Mouse (Mus musculus): Measurements from ENCODE around the gene Ccdc105.

Ccdc105 gene

GRCm38 (mm10) chr10:78715156-78715555 lies 37.7 kb downstream of the Ccdc105 start:
- DNase-seq, result no peak

DNA sequence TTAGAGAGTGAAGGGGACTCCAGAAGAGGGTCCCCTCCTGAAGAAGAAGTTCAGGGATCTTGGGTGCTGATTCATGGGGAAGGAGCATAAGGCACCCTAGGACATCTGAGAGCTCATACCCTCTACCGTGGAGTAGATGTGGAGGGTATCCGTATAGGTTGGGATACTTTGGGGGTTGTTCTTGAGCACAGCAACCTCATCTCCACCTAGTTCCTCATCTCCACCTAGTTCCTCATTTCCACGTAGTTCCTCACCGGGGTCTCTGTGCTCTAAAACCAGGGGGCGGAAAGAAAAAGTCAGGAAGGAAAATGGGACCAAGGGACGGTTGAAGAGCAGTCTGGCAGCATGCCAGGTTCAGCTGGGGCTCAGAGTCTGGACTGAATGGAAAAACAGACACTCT lies 38.7 kb downstream of the Ccdc105 start:
- no peak for DNase-seq

DNA sequence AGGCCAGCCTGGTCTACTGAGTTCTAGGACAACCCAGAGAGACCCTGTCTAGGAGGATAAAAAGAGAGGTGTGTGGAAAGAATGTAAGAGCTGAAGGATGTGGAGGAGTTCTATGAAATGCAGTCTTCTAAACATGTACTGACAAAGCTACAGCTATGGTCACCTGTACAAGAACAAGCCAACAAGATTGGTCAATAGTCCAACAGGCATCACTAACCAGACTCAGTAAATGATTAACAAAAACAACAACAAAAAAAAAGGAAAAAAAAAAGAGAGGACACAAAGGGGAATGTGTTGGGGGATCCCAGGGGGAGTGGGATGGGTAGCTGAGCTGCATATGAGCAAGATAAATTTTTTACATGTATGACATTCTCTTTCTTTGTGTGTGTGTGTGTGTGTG lies 42.2 kb downstream of the Ccdc105 start:
- no peak for DNase-seq

DNA sequence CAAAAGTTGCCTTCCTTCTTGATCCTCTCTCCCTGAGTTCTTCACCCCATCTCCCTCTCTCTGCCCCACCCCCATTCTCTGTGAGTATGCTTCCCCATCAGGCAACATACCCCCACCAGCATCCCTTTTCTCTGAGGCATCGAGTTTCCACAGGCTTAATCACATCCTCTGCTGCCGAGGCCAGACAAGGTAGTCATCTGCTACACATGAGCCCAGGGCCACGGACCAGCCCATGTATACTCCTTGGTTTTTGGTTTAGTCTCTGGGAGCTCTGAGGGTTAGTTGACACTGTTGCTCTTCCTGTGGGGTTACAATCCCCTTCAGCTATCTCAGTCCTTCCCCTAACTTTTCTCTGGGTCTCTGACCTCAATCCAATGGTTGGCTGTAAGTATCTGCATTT lies 52.0 kb downstream of the Ccdc105 start:
- no peak for DNase-seq
